8 mouse cellular contexts compared by ENCODE assay signal in the genomic region with DNA sequence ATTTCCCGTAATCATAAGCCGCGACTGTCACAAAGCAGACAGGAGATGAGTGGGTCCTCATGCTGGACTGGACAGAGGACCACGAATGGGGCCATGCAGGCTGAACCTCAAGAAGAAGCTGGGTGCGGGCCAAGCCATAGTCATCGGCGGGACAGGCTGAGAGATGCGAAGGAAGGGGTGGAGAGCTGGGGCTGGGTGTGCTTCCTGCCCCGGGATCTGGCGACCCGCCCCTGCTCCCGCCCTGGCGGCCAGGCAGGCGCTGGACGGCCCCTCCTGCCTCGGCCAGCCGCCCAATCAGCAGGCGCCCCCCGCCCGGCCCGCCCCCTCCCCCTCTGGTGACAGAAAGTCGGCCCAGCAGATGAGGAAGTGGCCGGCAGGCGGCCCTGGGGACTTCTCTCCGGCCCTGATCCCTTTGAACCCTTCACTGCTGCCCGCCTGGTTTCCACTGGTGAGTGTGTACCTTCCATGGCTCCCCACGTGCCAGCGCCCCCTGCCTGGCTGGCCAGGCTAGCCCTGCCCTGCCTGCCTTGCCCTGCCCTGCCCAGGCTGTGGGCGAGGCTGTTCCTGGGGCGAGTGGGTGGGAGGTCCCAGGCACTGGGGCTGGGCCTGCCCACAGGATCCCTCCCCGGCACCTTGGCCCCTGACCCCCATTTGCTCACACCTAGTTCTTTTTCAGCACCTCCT. TPM values are rescaled to one million over a fixed set of nuclear protein-coding genes. Genes with fewer than 3 reads are reported as not detected.
DNase-seq lines count a peak whose midpoint lies in the region; ATAC-seq and TF ChIP-seq lines count a peak whose summit lies in the region.

Gene Elovl1 (plus strand): TSS at position 326 of the 684 bp plus-strand sequence.

- peaks cover 37% of the 10 kb centered on the region for H3K4me1 ChIP-seq in bone marrow macrophage, adult 2 months (ENCODE audit: control insufficient read depth, insufficient read depth, low read length)
- no peaks in the 10 kb centered on the region; the same call in 1 of the 2 replicates for H3K4me1 ChIP-seq in embryonic fibroblast, embryonic 13.5 days (ENCODE audit: control insufficient read depth, insufficient read depth, low read length)
- peaks cover 35% of the 10 kb centered on the region for H3K4me1 ChIP-seq in heart, embryonic 10.5 days
- peaks cover 31% of the 10 kb centered on the region for H3K4me1 ChIP-seq in kidney, embryonic 15.5 days

- no peak for TF ChIP-seq CTCF in bone marrow macrophage, adult 2 months (IDR thresholded peaks at IDR 0.05; ENCODE audit: low read depth, low read length)
- TF ChIP-seq CTCF in embryonic fibroblast, embryonic 13.5 days (IDR thresholded peaks at IDR 0.05; ENCODE audit: borderline replicate concordance, insufficient read depth, low read length) = 0 out of 2 replicates have a peak, but pooled peaks have one; percentile 2

- no peak; the same call in 1 of the 2 replicates for TF ChIP-seq POLR2A in bone marrow macrophage, adult 2 months (IDR thresholded peaks at IDR 0.05; ENCODE audit: borderline replicate concordance, low read depth, low read length)
- peak; percentile 84 for TF ChIP-seq POLR2A in embryonic fibroblast, embryonic 13.5 days (IDR thresholded peaks at IDR 0.05; ENCODE audit: low read depth, low read length)

- H3K27me3 ChIP-seq in heart, embryonic 10.5 days (ENCODE audit: insufficient read depth, poor library complexity, severe bottlenecking) = no peaks in the 10 kb centered on the region
- H3K27me3 ChIP-seq in kidney, embryonic 15.5 days = no peaks in the 10 kb centered on the region

- peak; percentile 64 for DNase-seq in B cell, adult 2 months
- DNase-seq in heart, embryonic 10.5 days (ENCODE audit: low spot score) = peak; percentile 96
- DNase-seq in liver = peak; percentile 94
- DNase-seq in monocyte, adult 2 months (ENCODE audit: low read depth in 1 of 2, low spot score in 2 of 2) = peak; percentile 76 to 81
- peak; percentile 91 to 93 for DNase-seq in spleen, postnatal 36 days (ENCODE audit: low spot score in 2 of 2)

- under 1% methylated on average over 26 of the region's 31 CpGs for WGBS in heart, embryonic 10.5 days
- WGBS in kidney, embryonic 15.5 days = 0% methylated on average over 31 of the region's 31 CpGs

- peak within 1 kb of the TSS; percentile 89 for H3K4me2 ChIP-seq in kidney, embryonic 15.5 days

- peak; percentile 98 for ATAC-seq in kidney, embryonic 15.5 days (replicated peaks; ENCODE audit: low FRiP score)

- peak within 1 kb of the TSS; percentile 87 for H3K4me3 ChIP-seq in bone marrow macrophage, adult 2 months (ENCODE audit: insufficient read depth, low read length)
- H3K4me3 ChIP-seq in embryonic fibroblast, embryonic 13.5 days (ENCODE audit: insufficient read depth, low read length) = peak within 1 kb of the TSS; percentile 81
- H3K4me3 ChIP-seq in heart, embryonic 10.5 days = peak within 1 kb of the TSS; percentile 78
- H3K4me3 ChIP-seq in kidney, embryonic 15.5 days (replicated peaks) = peak within 1 kb of the TSS; percentile 85

- H3K36me3 ChIP-seq in heart, embryonic 10.5 days = peaks cover 39% of the 10 kb centered on the region
- H3K36me3 ChIP-seq in kidney, embryonic 15.5 days = peaks cover 32% of the 10 kb centered on the region

- peak within 1 kb of the TSS; percentile 93 for H3K27ac ChIP-seq in bone marrow macrophage, adult 2 months (ENCODE audit: insufficient read depth, low read depth, low read length)
- H3K27ac ChIP-seq in embryonic fibroblast, embryonic 13.5 days (ENCODE audit: insufficient read depth, low read length) = peak within 1 kb of the TSS; percentile 94
- peak within 1 kb of the TSS; percentile 95 for H3K27ac ChIP-seq in heart, embryonic 10.5 days
- peak within 1 kb of the TSS; percentile 91 for H3K27ac ChIP-seq in kidney, embryonic 15.5 days

- H3K9ac ChIP-seq in kidney, embryonic 15.5 days = peak within 1 kb of the TSS; percentile 77

- H3K9me3 ChIP-seq in heart, embryonic 10.5 days = no peaks in the 10 kb centered on the region
- no peaks in the 10 kb centered on the region for H3K9me3 ChIP-seq in kidney, embryonic 15.5 days (replicated peaks)

RNA-seq across cellular contexts. Expression of gene Elovl1, which starts in this region (rescaled TPM):
- 101 and 117 TPM in 2 replicates for polyA plus RNA-seq in bone marrow macrophage, adult 2 months (2012; ENCODE audit: insufficient read depth, insufficient read length, missing spikeins)
- polyA plus RNA-seq in embryonic fibroblast, embryonic 13.5 days (2011; ENCODE audit: insufficient read length, low read depth, missing spikeins) = 164 and 172 TPM in 2 replicates
- polyA plus RNA-seq in heart, embryonic 10.5 days (2016; fragmentation: Nextera tagmentation; extraction: Ambion mirVana) = 72.0 and 85.1 TPM in 2 replicates
- 93.5 and 104 TPM in 2 replicates for polyA plus RNA-seq in kidney, embryonic 15.5 days (2015; fragmentation: Nextera tagmentation; extraction: Ambion mirVana)

Comparison
In these comparisons a context has a peak if more than half of its experiments do, and no peak if none do; other contexts are left out.
1. Peak in every context shown above with its lines: DNase-seq, ATAC-seq, H3K4me3 ChIP-seq and H3K27ac ChIP-seq.